Mouse (Mus musculus) embryonic facial prominence, embryonic 11.5 days (tissue): Measurements from ENCODE around the gene Dtymk. TPM values are rescaled to one million over a fixed set of nuclear protein-coding genes. Genes with fewer than 3 reads are reported as not detected.
A peak's percentile ranks its signal among the peaks of the same experiment; 100 is the strongest.
"Not testable (repeated sequence)": the region's sequence is repeated elsewhere in the genome, so short reads cannot be mapped to it uniquely, and the experiment has no call there.

Experiments
- ATAC-seq: fragments of 200-750 bp; cut with Nextera tagmentation; replicated peaks from 2 replicates; pipeline ENCODE4 v1.8.0; 2017; ENCODE audit warnings: low read depth; ENCODE audit not compliant: insufficient number of reproducible peaks, low FRiP score, low TSS enrichment
- DNase-seq: peaks from one replicate; pipeline ENCODE4 v3.0.0-alpha.2; 2015; ENCODE audit warnings: low spot score
- H3K27ac ChIP-seq: fragments of 300-500 bp; sonication (generic); replicated peaks from 2 replicates; pipeline ENCODE4 v1.5.1; 2014; ENCODE audit warnings: mild to moderate bottlenecking, low read depth, low read length, control low read depth
- H3K27me3 ChIP-seq: fragments of 300-500 bp; sonication (generic); 2 replicates; pipeline ENCODE4 v1.6.1; 2014; ENCODE audit warnings: mild to moderate bottlenecking, low read length, moderate library complexity, mixed read lengths; ENCODE audit not compliant: control insufficient read depth, insufficient read depth
- H3K36me3 ChIP-seq: fragments of 300-500 bp; sonication (generic); replicated peaks from 2 replicates; pipeline ENCODE4 v1.6.1; 2014; ENCODE audit warnings: low read depth, mild to moderate bottlenecking, low read length, moderate library complexity, mixed read lengths; ENCODE audit not compliant: control insufficient read depth, insufficient read depth
- H3K4me1 ChIP-seq: fragments of 300-500 bp; sonication (generic); 2 replicates; pipeline ENCODE4 v1.6.1; 2014; ENCODE audit warnings: low read length, mixed read lengths; ENCODE audit not compliant: control insufficient read depth, insufficient read depth
- H3K4me2 ChIP-seq: fragments of 300-500 bp; sonication (generic); 2 replicates; pipeline ENCODE4 v1.6.1; 2014; ENCODE audit warnings: low read depth, mild to moderate bottlenecking, control low read depth, low read length, moderate library complexity
- H3K4me3 ChIP-seq: fragments of 300-500 bp; sonication (generic); 2 replicates; pipeline ENCODE4 v1.5.1; 2014; ENCODE audit warnings: low read depth, low read length, control low read depth
- H3K9ac ChIP-seq: fragments of 300-500 bp; sonication (generic); replicated peaks from 2 replicates; pipeline ENCODE4 v1.6.1; 2014; ENCODE audit warnings: mild to moderate bottlenecking, control low read depth, low read length
- H3K9me3 ChIP-seq: fragments of 300-500 bp; sonication (generic); replicated peaks from 2 replicates; pipeline ENCODE4 v1.6.1; 2016; ENCODE audit warnings: mild to moderate bottlenecking, low read length, inconsistent platforms, mixed read lengths; ENCODE audit not compliant: control insufficient read depth
- WGBS: fragments of 180-500 bp; shearing (Covaris S2); extraction: QIAGEN DNeasy Blood & Tissue Kit; methylation state at CpG from one replicate; pipeline ENCODE4 v1.1.7; 2014; 5-methylcytosine and 5-hydroxymethylcytosine counted together
- polyA plus RNA-seq: library from polyadenylated mRNA; unstranded; fragments of >200 nt; fragmentation: Nextera tagmentation; extraction: Ambion mirVana; gene quantifications from 2 replicates; pipeline ENCODE4 v1.2.1, GENCODE M21; 2014

Gene Dtymk
- polyA plus RNA-seq, 1 experiment from 2014 or later: 272 TPM

DNA sequence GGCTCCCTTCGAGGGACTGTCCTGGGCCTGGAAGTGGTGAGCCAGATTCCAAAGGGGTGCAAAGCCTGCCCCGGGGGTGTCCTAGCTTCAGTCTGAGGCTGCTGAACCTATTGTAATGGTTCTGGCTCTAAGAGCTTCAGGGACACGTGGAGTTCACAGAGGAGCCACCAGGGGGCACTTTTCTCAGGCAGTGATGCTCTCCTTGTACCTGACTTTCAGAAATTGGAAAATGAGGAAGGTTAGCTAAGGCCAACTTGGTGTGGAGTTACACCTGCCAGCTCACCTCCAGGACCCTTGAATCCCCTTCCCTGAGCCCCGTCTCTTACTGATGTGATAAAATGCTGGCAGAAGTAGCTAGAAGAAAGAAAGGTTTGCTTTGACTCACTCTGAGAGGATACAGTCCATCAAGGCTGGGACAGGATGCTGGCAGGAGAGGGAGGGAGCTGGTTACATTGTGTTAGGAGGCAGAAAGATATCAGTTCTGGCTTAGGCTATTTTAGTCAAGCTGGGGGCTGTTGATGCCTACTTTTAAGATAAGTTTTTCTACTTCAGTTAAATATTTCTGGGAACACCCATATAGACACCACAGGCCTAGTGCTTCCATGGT is 31.1 kb upstream of the Dtymk start:
- WGBS: 70% methylated on average over 2 of the region's 4 CpGs
- H3K36me3 ChIP-seq, H3K9me3 ChIP-seq, H3K9ac ChIP-seq, ATAC-seq, DNase-seq, H3K4me2 ChIP-seq, H3K27me3 ChIP-seq, H3K4me1 ChIP-seq, H3K4me3 ChIP-seq, H3K27ac ChIP-seq: not testable (repeated sequence)

DNA sequence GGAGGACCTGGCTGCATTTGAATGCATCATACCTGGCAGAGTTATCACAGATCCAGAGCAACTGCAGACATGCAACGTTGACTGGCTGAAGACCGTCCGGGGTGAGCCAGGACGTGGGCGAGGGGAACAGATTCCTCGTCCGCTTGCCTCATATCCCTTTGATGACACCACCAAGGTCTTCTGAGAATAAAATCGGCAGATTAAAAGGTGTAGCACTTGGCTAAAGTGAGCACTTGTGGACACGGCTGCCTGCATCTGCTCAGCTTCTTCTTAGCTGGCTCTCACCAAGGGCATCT is 24.8 kb upstream of the Dtymk start:
- Histone ChIP-seq H3K27me3 (no peaks in the 10 kb centered on the region), H3K36me3 (no peaks in the 10 kb centered on the region), H3K9me3 (no peaks in the 10 kb centered on the region), H3K9ac (no peak overlapping the region), H3K4me1 (0 out of 2 replicates have a peak, but pooled peaks cover 3% of the 10 kb centered on the region), H3K27ac (no peak overlapping the region), H3K4me2 (no peak overlapping the region), H3K4me3 (no peak overlapping the region)
- WGBS: 94% methylated on average over 9 of the region's 9 CpGs
- DNase-seq (no peak), ATAC-seq (no peak)

DNA sequence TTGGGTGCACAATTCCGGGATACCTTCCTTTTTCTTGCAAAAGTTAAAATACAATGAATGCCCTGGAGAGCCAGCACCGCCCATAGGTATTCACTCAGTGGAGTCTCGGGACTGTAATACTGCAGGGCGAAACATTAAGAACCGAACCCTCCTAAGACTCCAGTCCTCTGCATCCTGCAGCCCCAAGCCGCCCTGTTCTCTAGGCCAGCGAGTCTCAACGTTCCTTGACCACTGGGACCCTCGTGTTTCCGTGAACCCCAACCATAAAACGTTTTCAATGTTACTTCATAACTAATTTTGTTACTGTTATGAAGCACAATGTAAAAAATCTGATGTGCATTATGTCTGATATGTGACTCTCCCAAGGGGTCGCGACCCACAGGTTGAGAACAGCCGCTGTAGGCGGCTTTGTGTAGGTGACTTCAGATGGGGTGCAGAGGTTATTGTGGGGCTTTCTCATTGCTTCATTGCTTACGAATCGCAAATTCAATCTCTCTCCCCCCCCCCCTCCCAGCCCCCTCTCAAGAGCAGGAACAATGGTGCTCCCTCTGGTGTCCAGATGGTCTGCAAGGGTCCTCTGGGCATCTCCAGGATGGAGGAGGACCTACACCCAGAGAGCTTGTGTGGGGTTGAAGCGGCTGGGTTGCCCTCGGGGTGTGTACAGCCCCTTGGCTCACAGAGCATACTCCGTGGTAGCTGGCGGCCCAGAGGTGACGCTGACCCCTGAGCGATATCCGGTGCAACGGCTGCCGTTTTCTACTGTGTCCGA is 24.2 kb upstream of the Dtymk start:
- Histone ChIP-seq H3K4me3 (peak overlapping the region; percentile 53), H3K27me3 (no peaks in the 10 kb centered on the region), H3K9me3 (no peaks in the 10 kb centered on the region), H3K27ac (peak overlapping the region; percentile 78), H3K4me1 (0 out of 2 replicates have a peak, but pooled peaks cover 3% of the 10 kb centered on the region), H3K9ac (peak overlapping the region; percentile 73), H3K36me3 (no peaks in the 10 kb centered on the region), H3K4me2 (peak overlapping the region; percentile 75)
- peak; percentile 9 for DNase-seq
- 45% methylated on average over 27 of the region's 27 CpGs for WGBS
- no peak; the same call in 1 of the 2 replicates for ATAC-seq

DNA sequence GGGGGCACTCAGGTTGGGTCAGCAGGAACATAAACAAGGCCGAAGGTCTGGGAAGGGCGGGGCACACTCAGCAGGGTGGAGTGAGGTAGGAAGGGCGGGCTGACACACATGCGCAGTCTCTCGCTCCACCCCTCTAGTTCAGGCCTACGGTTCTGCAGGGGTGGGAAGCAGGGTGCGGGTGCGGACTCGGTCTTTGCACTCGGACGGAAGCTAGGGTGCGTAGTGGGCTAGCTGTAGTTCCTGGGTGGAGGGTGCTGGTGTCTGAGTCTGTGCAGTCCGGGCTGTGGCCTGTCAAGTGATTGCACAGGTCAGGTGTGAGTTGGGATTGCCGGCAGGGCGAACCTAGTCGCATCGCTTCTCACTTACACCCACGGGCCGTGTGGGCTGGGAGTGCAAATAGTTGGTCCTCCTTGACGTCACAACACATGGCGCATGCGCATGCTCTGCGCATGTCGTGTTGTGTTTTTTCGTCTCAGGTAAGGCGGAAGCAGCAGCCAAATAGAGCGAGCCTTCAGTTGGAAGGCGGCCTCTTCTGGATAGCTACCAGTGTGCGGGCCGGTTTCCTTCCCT is 23.5 kb upstream of the Dtymk start:
- peak overlapping the region; percentile 73 for H3K9ac ChIP-seq
- WGBS: 1% methylated on average over 30 of the region's 30 CpGs
- ATAC-seq: peak; percentile 96

DNA sequence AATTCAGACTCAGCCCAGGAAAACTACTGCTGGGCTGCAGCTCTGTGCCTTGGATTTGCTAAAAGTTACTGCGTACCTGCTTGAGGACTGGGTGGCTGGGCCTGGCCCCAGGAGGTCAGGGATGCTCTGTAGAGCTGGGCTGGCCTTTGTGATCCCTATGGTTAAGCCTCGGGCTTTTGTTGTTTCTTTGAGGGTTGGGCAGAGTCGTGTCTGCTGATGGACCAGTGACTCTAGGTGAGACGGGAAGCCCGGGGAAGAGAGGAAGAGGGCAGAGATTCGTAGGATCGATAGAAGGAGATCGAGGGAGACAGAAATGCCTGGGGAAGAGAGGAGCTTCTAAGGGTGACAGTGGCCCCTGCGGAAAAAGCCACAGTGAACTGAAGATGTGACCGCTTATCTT is 22.9 kb upstream of the Dtymk start, which contains the start of gene D2hgdh:
D2hgdh (plus strand) TSS at position 301 of the 400 bp plus-strand sequence.
- Histone ChIP-seq H3K27me3 (no peaks in the 10 kb centered on the region), H3K36me3 (no peaks in the 10 kb centered on the region), H3K27ac (peak within 1 kb of the TSS; percentile 78), H3K4me1 (0 out of 2 replicates have a peak, but pooled peaks cover 3% of the 10 kb centered on the region), H3K9ac (peak within 1 kb of the TSS; percentile 73), H3K4me2 (peak within 1 kb of the TSS; percentile 75), H3K4me3 (peak within 1 kb of the TSS; percentile 53), H3K9me3 (no peaks in the 10 kb centered on the region)
- peak; percentile 2; the same call in 1 of the 2 replicates for ATAC-seq
- 6% methylated on average over 10 of the region's 10 CpGs for WGBS
- no peak for DNase-seq

More for the DNA sequence above, 23.5 kb upstream of the Dtymk start:
- Histone ChIP-seq H3K27me3 (no peaks in the 10 kb centered on the region), H3K4me1 (0 out of 2 replicates have a peak, but pooled peaks cover 3% of the 10 kb centered on the region), H3K4me3 (peak overlapping the region; percentile 53), H3K27ac (peak overlapping the region; percentile 78), H3K4me2 (peak overlapping the region; percentile 75), H3K9me3 (no peaks in the 10 kb centered on the region), H3K36me3 (no peaks in the 10 kb centered on the region)
- DNase-seq: peak; percentile 94

GRCm38 (mm10) chr1:93823796-93824495 is 22.2 kb upstream of the Dtymk start:
- Histone ChIP-seq H3K4me1 (0 out of 2 replicates have a peak, but pooled peaks cover 3% of the 10 kb centered on the region), H3K36me3 (no peaks in the 10 kb centered on the region), H3K9ac (peak overlapping the region; percentile 73), H3K4me2 (no peak overlapping the region), H3K4me3 (no peak overlapping the region), H3K27ac (no peak overlapping the region), H3K9me3 (no peaks in the 10 kb centered on the region), H3K27me3 (no peaks in the 10 kb centered on the region)
- ATAC-seq (no peak), DNase-seq (no peak)
- WGBS: 82% methylated on average over 3 of the region's 3 CpGs

DNA sequence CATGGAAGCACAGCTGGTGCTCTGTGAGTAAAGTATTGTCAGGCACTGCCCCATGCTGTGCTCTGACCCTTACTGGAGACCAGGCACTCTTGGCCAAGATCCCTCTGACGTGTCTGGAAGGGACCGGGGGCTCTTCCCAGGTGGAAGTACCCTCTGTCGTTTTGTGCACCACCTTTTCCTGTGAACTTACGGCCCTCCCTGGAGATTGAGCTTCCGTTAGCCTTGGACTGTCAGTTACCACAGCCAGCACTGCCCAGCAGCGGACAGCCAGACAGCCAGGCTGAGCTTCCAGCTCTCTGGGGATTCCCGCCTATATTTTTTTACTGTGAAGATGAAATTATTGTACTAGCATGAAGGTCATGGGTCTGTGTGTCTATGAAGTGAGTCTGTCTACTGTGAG is 17.0 kb upstream of the Dtymk start:
- H3K27me3 ChIP-seq: no peaks in the 10 kb centered on the region
- H3K9me3 ChIP-seq: no peaks in the 10 kb centered on the region
- DNase-seq (no peak), ATAC-seq (no peak)
- no peak overlapping the region for H3K27ac ChIP-seq
- peaks cover 15% of the 10 kb centered on the region for H3K36me3 ChIP-seq
- no peaks in the 10 kb centered on the region for H3K4me1 ChIP-seq
- WGBS: 93% methylated on average over 7 of the region's 7 CpGs
- H3K4me2 ChIP-seq: no peak overlapping the region
- no peak overlapping the region for H3K4me3 ChIP-seq
- no peak overlapping the region for H3K9ac ChIP-seq
